Mouse (Mus musculus): ENCODE measurements around the gene Esrrg. TPM values are rescaled to one million over a fixed set of nuclear protein-coding genes. Genes with fewer than 3 reads are reported as not detected.

Gene Esrrg
- polyA plus RNA-seq, 1 experiment from 2014 or later: 34.5 TPM

DNA sequence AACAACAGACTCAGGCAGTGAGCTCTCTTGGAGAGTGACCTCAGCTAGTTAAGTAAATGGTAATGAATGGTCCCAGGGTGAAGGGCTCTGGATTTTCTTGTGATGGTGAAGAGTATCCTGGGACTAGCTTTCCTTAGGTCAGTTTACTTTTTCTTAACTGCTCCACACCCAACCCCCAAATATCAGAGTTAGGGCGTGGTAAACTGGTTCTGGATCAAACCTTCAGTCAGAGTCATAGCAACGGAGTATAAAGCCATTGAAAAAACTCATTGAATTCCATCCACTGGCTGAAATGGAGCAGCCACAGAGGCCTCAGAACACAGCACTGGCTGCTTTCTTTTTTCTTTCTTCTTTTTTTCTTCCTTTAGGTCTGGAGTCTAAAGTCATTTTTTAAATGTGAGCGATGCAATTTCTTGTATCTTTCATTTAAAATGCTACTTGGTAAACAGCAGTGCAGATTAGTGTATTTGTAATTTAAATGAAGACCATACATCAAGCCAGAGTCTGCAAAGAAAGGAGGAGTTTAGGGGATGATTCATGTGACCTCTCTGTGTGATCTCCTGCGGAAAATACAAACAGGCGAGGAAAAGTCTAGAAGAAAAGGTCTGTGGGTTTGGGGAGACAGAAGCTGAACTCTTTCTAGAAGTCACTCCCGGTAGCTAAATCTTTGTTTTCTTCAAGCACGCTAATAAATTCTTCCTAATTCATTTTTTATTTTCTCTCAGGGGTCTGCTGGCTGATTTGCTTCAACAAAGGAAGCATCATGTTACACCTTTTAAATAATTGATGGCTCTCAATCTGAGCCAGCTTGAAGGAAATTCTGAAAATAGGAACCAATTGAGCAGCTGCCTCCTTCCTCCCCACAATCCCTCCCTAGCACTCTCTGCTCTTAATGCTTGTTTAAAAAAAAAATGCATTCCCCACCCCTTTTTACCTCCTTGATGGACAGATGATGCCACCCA is 178.7 kb downstream of the Esrrg start:
- Histone ChIP-seq H3K4me2 (ENCODE audit: low read length) (no peak overlapping the region), H3K9ac (replicated peaks; ENCODE audit: low read length) (no peak overlapping the region), H3K36me3 (ENCODE audit: control insufficient read depth, insufficient read depth, low read length) (no peaks in the 10 kb centered on the region), H3K4me1 (ENCODE audit: control insufficient read depth, insufficient read depth, low read length) (peaks cover 11% of the 10 kb centered on the region; the same call in 1 of the 2 replicates), H3K4me3 (replicated peaks; ENCODE audit: low read depth, low read length) (no peak overlapping the region), H3K9me3 (ENCODE audit: control insufficient read depth, low read length) (no peaks in the 10 kb centered on the region), H3K27ac (replicated peaks; ENCODE audit: low read depth, low read length) (no peak overlapping the region; the same call in 1 of the 2 replicates), H3K27me3 (ENCODE audit: control insufficient read depth, insufficient read depth, low read length) (no peaks in the 10 kb centered on the region)
- DNase-seq: peak; percentile 49
- WGBS: 6% methylated on average over 7 of the region's 7 CpGs
- no peak; the same call in 1 of the 2 replicates for ATAC-seq (ENCODE audit: low FRiP score, low TSS enrichment)

DNA sequence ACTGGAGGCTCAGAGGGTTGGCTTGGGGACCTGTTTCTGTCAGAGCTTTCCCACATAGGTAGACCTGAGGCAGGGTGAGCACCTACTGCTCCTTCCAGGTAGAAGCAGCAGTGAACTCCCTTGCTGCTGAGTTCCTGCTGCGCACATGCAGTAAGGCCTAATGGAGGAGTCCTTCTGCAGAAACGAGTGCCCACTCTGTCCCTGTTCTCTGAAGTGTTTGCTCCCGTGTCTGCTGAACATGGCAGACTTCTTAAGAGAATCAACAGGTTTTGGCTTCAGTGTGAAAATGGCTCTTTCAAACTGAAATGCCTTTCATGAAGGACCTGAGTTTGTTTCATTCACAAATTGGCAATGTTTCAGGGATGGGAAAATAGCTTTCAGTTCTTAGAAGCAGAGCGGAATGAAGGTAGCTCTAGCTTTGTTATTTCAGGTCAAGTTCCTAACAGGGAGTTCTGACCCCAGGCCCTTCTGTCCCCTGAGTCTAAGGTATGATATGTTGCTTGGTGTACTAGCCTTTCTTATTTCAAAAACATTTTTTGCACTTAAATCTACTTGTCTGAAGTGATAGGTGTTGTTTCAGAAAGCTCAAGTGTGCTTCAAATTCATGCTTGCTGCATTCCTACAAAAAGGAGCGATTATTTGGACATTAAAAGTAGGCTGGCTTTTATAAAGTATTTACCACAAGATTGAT is 185.8 kb downstream of the Esrrg start:
- H3K4me3 ChIP-seq (replicated peaks; ENCODE audit: low read depth, low read length): no peak overlapping the region
- no peaks in the 10 kb centered on the region for H3K36me3 ChIP-seq (ENCODE audit: control insufficient read depth, insufficient read depth, low read length)
- no peaks in the 10 kb centered on the region for H3K9me3 ChIP-seq (ENCODE audit: control insufficient read depth, low read length)
- no peak overlapping the region for H3K4me2 ChIP-seq (ENCODE audit: low read length)
- ATAC-seq (ENCODE audit: low FRiP score, low TSS enrichment) (no peak), DNase-seq (no peak)
- WGBS: 92% methylated on average over 5 of the region's 5 CpGs
- no peak overlapping the region for H3K27ac ChIP-seq (replicated peaks; ENCODE audit: low read depth, low read length)
- H3K4me1 ChIP-seq (ENCODE audit: control insufficient read depth, insufficient read depth, low read length): peaks cover 12% of the 10 kb centered on the region
- H3K9ac ChIP-seq (replicated peaks; ENCODE audit: low read length): no peak overlapping the region
- no peaks in the 10 kb centered on the region for H3K27me3 ChIP-seq (ENCODE audit: control insufficient read depth, insufficient read depth, low read length)

- ATAC-seq (ENCODE audit: low FRiP score, low TSS enrichment) (no peak), DNase-seq (peak; percentile 31)
- Histone ChIP-seq H3K4me2 (ENCODE audit: low read length) (no peak overlapping the region), H3K4me3 (replicated peaks; ENCODE audit: low read depth, low read length) (no peak overlapping the region), H3K27me3 (ENCODE audit: control insufficient read depth, insufficient read depth, low read length) (no peaks in the 10 kb centered on the region), H3K27ac (replicated peaks; ENCODE audit: low read depth, low read length) (no peak overlapping the region), H3K4me1 (ENCODE audit: control insufficient read depth, insufficient read depth, low read length) (peaks cover 12% of the 10 kb centered on the region), H3K9me3 (ENCODE audit: control insufficient read depth, low read length) (no peaks in the 10 kb centered on the region), H3K9ac (replicated peaks; ENCODE audit: low read length) (no peak overlapping the region), H3K36me3 (ENCODE audit: control insufficient read depth, insufficient read depth, low read length) (no peaks in the 10 kb centered on the region)
- WGBS: 65% methylated on average over 3 of the region's 3 CpGs
Observed at GRCm38 (mm10) chr1:187795551-187795950, 187.0 kb downstream of the Esrrg start.

DNA sequence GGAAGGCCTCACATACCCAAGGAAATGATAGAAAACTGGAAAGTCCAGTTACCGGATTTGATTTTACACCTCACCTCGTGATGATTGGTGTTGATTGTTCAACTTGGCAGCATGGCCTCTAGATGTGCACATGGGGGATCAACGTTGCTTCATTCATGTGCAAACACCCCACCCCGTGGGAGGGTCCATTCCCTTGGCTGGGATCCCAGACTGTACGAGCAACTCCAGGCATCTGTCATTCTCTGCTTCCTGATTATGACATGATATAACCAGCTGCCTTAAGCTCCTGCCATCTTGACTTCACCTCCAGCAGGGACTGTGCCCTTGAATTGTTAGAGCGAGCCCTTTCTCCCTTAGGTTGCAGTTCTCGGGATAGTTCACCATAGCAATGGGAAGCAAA is 190.7 kb downstream of the Esrrg start:
- Histone ChIP-seq H3K9me3 (ENCODE audit: control insufficient read depth, low read length) (no peaks in the 10 kb centered on the region), H3K4me3 (replicated peaks; ENCODE audit: low read depth, low read length) (no peak overlapping the region), H3K4me1 (ENCODE audit: control insufficient read depth, insufficient read depth, low read length) (peaks cover 15% of the 10 kb centered on the region), H3K27ac (replicated peaks; ENCODE audit: low read depth, low read length) (no peak overlapping the region), H3K36me3 (ENCODE audit: control insufficient read depth, insufficient read depth, low read length) (no peaks in the 10 kb centered on the region), H3K27me3 (ENCODE audit: control insufficient read depth, insufficient read depth, low read length) (no peaks in the 10 kb centered on the region), H3K4me2 (ENCODE audit: low read length) (no peak overlapping the region), H3K9ac (replicated peaks; ENCODE audit: low read length) (no peak overlapping the region)
- WGBS: 67% methylated on average over 7 of the region's 7 CpGs
- no peak for ATAC-seq (ENCODE audit: low FRiP score, low TSS enrichment)
- no peak for DNase-seq

GRCm38 (mm10) chr1:187800761-187801160 is 192.2 kb downstream of the Esrrg start:
- H3K4me1 ChIP-seq (ENCODE audit: control insufficient read depth, insufficient read depth, low read length): peaks cover 10% of the 10 kb centered on the region
- no peaks in the 10 kb centered on the region for H3K27me3 ChIP-seq (ENCODE audit: control insufficient read depth, insufficient read depth, low read length)
- no peak overlapping the region for H3K9ac ChIP-seq (replicated peaks; ENCODE audit: low read length)
- H3K36me3 ChIP-seq (ENCODE audit: control insufficient read depth, insufficient read depth, low read length): no peaks in the 10 kb centered on the region
- no peak overlapping the region for H3K27ac ChIP-seq (replicated peaks; ENCODE audit: low read depth, low read length)
- WGBS: 83% methylated on average over 10 of the region's 10 CpGs
- no peak overlapping the region for H3K4me3 ChIP-seq (replicated peaks; ENCODE audit: low read depth, low read length)
- ATAC-seq (ENCODE audit: low FRiP score, low TSS enrichment): no peak
- no peak for DNase-seq
- H3K9me3 ChIP-seq (ENCODE audit: control insufficient read depth, low read length): no peaks in the 10 kb centered on the region
- H3K4me2 ChIP-seq (ENCODE audit: low read length): no peak overlapping the region

- Histone ChIP-seq H3K27me3 (ENCODE audit: control insufficient read depth, insufficient read depth, low read length) (no peaks in the 10 kb centered on the region), H3K4me2 (ENCODE audit: low read length) (no peak overlapping the region), H3K36me3 (ENCODE audit: control insufficient read depth, insufficient read depth, low read length) (no peaks in the 10 kb centered on the region), H3K9me3 (ENCODE audit: control insufficient read depth, low read length) (no peaks in the 10 kb centered on the region), H3K4me3 (replicated peaks; ENCODE audit: low read depth, low read length) (no peak overlapping the region), H3K9ac (replicated peaks; ENCODE audit: low read length) (no peak overlapping the region), H3K4me1 (ENCODE audit: control insufficient read depth, insufficient read depth, low read length) (peaks cover 21% of the 10 kb centered on the region), H3K27ac (replicated peaks; ENCODE audit: low read depth, low read length) (no peak overlapping the region)
- ATAC-seq (ENCODE audit: low FRiP score, low TSS enrichment) (no peak), DNase-seq (peak; percentile 52)
- 14% methylated on average over 5 of the region's 5 CpGs for WGBS
Observed at GRCm38 (mm10) chr1:187803566-187803965, 195.0 kb downstream of the Esrrg start.

DNA sequence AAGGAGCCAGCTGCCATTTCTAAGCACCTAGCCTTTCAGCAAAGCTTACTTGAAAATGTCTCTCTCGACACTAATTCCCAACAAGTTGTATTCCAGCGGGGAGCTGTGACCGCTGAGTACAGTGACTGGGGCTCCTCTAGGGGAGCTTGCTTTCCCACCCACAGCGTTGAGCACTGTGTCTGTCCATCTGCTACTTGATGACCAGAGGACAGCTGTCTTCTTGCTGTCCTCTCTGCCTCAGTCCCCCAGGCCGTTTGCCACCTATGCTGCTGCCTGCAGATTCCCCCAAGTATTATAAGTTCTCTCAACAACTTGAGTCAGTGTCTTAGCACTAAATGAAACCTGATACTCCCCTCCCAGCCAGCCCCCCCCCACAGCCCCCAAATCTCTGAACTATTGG is 195.4 kb downstream of the Esrrg start:
- no peak for DNase-seq

DNA sequence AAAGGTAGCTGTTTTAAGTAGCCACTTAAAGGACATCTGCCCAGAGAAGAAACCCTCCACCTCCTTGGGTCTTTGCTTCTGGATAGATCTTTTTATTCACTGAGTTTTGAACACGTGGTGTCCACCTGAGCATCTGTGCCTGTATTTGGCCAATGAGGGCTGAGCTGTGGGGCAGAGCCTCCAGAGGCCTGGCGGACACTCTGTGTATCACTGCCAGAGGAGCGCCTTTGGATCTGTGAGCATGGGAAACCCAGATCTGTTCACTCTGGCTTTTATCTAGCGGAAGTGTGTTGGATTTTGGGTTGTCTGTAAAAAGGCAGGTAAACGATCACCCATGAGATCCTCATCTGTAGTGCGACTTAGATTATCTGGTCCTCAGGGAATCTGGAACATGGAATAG is 196.4 kb downstream of the Esrrg start:
- no peaks in the 10 kb centered on the region for H3K36me3 ChIP-seq (ENCODE audit: control insufficient read depth, insufficient read depth, low read length)
- no peaks in the 10 kb centered on the region for H3K27me3 ChIP-seq (ENCODE audit: control insufficient read depth, insufficient read depth, low read length)
- H3K9me3 ChIP-seq (ENCODE audit: control insufficient read depth, low read length): no peaks in the 10 kb centered on the region
- DNase-seq (no peak), ATAC-seq (ENCODE audit: low FRiP score, low TSS enrichment) (no peak)
- no peak overlapping the region for H3K27ac ChIP-seq (replicated peaks; ENCODE audit: low read depth, low read length)
- WGBS: 72% methylated on average over 6 of the region's 6 CpGs
- no peak overlapping the region for H3K4me2 ChIP-seq (ENCODE audit: low read length)
- H3K4me1 ChIP-seq (ENCODE audit: control insufficient read depth, insufficient read depth, low read length): peaks cover 21% of the 10 kb centered on the region
- no peak overlapping the region for H3K9ac ChIP-seq (replicated peaks; ENCODE audit: low read length)
- H3K4me3 ChIP-seq (replicated peaks; ENCODE audit: low read depth, low read length): no peak overlapping the region

More for the DNA sequence above, 195.4 kb downstream of the Esrrg start:
- no peak overlapping the region for H3K4me3 ChIP-seq (replicated peaks; ENCODE audit: low read depth, low read length)
- peaks cover 21% of the 10 kb centered on the region for H3K4me1 ChIP-seq (ENCODE audit: control insufficient read depth, insufficient read depth, low read length)
- H3K9ac ChIP-seq (replicated peaks; ENCODE audit: low read length): no peak overlapping the region
- 7% methylated on average over 5 of the region's 5 CpGs for WGBS
- no peak overlapping the region for H3K4me2 ChIP-seq (ENCODE audit: low read length)
- no peak overlapping the region for H3K27ac ChIP-seq (replicated peaks; ENCODE audit: low read depth, low read length)
- no peaks in the 10 kb centered on the region for H3K9me3 ChIP-seq (ENCODE audit: control insufficient read depth, low read length)
- no peaks in the 10 kb centered on the region for H3K36me3 ChIP-seq (ENCODE audit: control insufficient read depth, insufficient read depth, low read length)
- no peaks in the 10 kb centered on the region for H3K27me3 ChIP-seq (ENCODE audit: control insufficient read depth, insufficient read depth, low read length)
- no peak for ATAC-seq (ENCODE audit: low FRiP score, low TSS enrichment)
